Mouse (Mus musculus) midbrain, embryonic 16.5 days (tissue): Measurements from ENCODE around the gene Gm49383. TPM values are rescaled to one million over a fixed set of nuclear protein-coding genes. Genes with fewer than 3 reads are reported as not detected.

Source experiments
- ATAC-seq: fragments of 200-750 bp; cut with Nextera tagmentation; 2 replicates; pipeline ENCODE4 v1.8.0; 2017; ENCODE audit warnings: moderate TSS enrichment
- H3K27ac ChIP-seq: fragments of 300-500 bp; sonication (generic); 2 replicates; pipeline ENCODE4 v1.5.1; 2014; ENCODE audit warnings: mild to moderate bottlenecking, low read length, mixed read lengths
- H3K27me3 ChIP-seq: fragments of 300-500 bp; sonication (generic); 2 replicates; pipeline ENCODE4 v1.6.1; 2014; ENCODE audit warnings: low read depth, low read length, mixed read lengths; ENCODE audit not compliant: control insufficient read depth, insufficient read depth
- H3K36me3 ChIP-seq: fragments of 300-500 bp; sonication (generic); 2 replicates; pipeline ENCODE4 v1.6.1; 2014; ENCODE audit warnings: mild to moderate bottlenecking, low read length, moderate library complexity, mixed read lengths; ENCODE audit not compliant: control insufficient read depth, insufficient read depth
- H3K4me1 ChIP-seq: fragments of 300-500 bp; sonication (generic); 2 replicates; pipeline ENCODE4 v1.6.1; 2014; ENCODE audit warnings: mild to moderate bottlenecking, low read length, mixed read lengths; ENCODE audit not compliant: control insufficient read depth, insufficient read depth
- H3K4me2 ChIP-seq: fragments of 300-500 bp; sonication (generic); 2 replicates; pipeline ENCODE4 v1.6.1; 2014; ENCODE audit warnings: mild to moderate bottlenecking, low read length, mixed read lengths
- H3K4me3 ChIP-seq: fragments of 300-500 bp; sonication (generic); 2 replicates; pipeline ENCODE4 v1.5.1; 2014; ENCODE audit warnings: low read depth, mild to moderate bottlenecking, low read length, moderate library complexity, mixed read lengths
- H3K9ac ChIP-seq: fragments of 300-500 bp; sonication (generic); 2 replicates; pipeline ENCODE4 v1.6.1; 2014; ENCODE audit warnings: low read depth, low read length, mixed read lengths
- H3K9me3 ChIP-seq: fragments of 300-500 bp; sonication (generic); replicated peaks from 2 replicates; pipeline ENCODE4 v1.6.1; 2014; ENCODE audit warnings: mild to moderate bottlenecking, low read length, mixed read lengths; ENCODE audit not compliant: control insufficient read depth, poor library complexity, severe bottlenecking
- WGBS: fragments of 180-500 bp; shearing (Covaris S2); extraction: QIAGEN DNeasy Blood & Tissue Kit; methylation state at CpG from one replicate; pipeline ENCODE4 v1.1.7; 2014; 5-methylcytosine and 5-hydroxymethylcytosine counted together
- polyA plus RNA-seq: library from polyadenylated mRNA; unstranded; fragments of >200 nt; fragmentation: Nextera tagmentation; extraction: Ambion mirVana; gene quantifications from 2 replicates; pipeline ENCODE4 v1.2.1, GENCODE M21; 2015

The Gm49383 gene
- polyA plus RNA-seq, 1 experiment from 2014 or later: 14.7 TPM

- Histone ChIP-seq H3K27me3 (no peaks in the 10 kb centered on the region), H3K9ac (no peak overlapping the region), H3K4me2 (no peak overlapping the region), H3K36me3 (no peaks in the 10 kb centered on the region), H3K4me3 (no peak overlapping the region), H3K4me1 (no peaks in the 10 kb centered on the region), H3K27ac (no peak overlapping the region), H3K9me3 (no peaks in the 10 kb centered on the region)
- 85% methylated on average over 19 of the region's 19 CpGs for WGBS
- ATAC-seq: no peak
Observed at GRCm38 (mm10) chr12:69220613-69221277, 23.8 kb upstream of the Gm49383 start.

DNA sequence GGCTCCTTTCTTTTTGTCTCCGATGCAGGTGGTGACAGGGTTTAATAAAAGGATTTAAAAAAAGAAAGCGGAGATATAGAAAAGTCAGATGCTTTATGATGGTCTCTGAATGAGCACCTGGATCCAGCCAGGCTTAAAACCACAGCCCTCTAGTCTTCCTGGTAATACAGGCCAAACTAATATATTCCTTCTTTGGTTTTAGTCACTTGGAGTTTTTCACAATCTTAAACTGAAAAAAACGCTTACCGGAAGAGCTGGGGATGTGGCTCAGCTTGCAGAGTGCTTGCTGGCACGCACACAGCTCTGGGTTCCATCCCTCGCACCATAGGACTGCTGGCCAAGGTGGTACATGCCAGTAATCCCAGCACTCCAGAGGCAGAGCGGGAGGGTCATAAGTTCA is 19.7 kb upstream of the Gm49383 start:
- WGBS: 93% methylated on average over 7 of the region's 7 CpGs
- H3K36me3 ChIP-seq: no peaks in the 10 kb centered on the region

DNA sequence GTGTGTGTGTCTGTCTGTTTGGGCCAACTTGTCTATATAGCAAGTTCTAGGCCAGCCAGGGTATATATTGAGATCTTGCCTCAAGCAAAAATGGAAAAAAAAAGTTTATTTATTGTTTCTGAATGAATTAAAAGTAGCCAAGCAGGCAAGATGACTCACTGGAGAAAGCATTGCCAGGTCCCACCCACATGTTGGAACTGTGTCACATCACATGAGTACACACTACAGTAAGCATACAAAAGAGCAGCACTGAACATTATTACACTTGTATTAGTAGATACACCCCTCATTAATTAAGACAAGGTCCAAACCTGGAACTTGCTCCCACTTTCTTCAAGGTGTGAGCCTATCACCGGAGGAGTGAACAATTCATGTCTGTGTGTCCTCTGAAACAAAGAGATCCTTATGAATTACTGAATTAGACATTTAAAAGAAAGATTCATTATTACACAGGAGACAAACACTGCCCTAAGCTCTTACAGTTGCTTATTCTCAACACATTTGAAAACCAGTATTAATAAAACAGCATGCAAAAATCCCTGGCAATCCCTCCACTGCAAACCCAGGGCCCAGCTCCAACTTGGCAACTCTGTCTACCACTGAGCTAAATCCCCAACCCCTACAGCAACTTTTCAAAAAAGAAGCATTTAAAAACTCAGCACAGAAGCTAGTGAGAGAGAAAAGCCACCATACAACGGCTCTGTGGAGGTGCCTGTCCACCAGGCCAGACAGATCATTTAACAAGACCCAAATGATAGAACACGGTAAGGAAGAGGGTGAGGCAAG is 18.3 kb upstream of the Gm49383 start:
- Histone ChIP-seq H3K4me2 (no peak overlapping the region), H3K36me3 (no peaks in the 10 kb centered on the region), H3K9ac (no peak overlapping the region), H3K27me3 (no peaks in the 10 kb centered on the region), H3K4me3 (no peak overlapping the region), H3K9me3 (no peaks in the 10 kb centered on the region), H3K27ac (no peak overlapping the region), H3K4me1 (no peaks in the 10 kb centered on the region)
- 86% methylated on average over 3 of the region's 3 CpGs for WGBS
- no peak for ATAC-seq

More for the DNA sequence above, 19.7 kb upstream of the Gm49383 start:
- Histone ChIP-seq H3K27ac (no peak overlapping the region), H3K9ac (no peak overlapping the region), H3K27me3 (no peaks in the 10 kb centered on the region), H3K9me3 (no peaks in the 10 kb centered on the region), H3K4me3 (no peak overlapping the region), H3K4me1 (no peaks in the 10 kb centered on the region), H3K4me2 (no peak overlapping the region)
- ATAC-seq: no peak

- no peak for ATAC-seq
- no peaks in the 10 kb centered on the region for H3K27me3 ChIP-seq
- 96% methylated on average over 7 of the region's 7 CpGs for WGBS
- no peaks in the 10 kb centered on the region for H3K36me3 ChIP-seq
- no peaks in the 10 kb centered on the region for H3K9me3 ChIP-seq
- H3K27ac ChIP-seq: no peak overlapping the region
- no peak overlapping the region for H3K4me2 ChIP-seq
- no peaks in the 10 kb centered on the region for H3K4me1 ChIP-seq
- H3K4me3 ChIP-seq: no peak overlapping the region
- no peak overlapping the region for H3K9ac ChIP-seq
Observed at GRCm38 (mm10) chr12:69214393-69214792, 17.5 kb upstream of the Gm49383 start.

DNA sequence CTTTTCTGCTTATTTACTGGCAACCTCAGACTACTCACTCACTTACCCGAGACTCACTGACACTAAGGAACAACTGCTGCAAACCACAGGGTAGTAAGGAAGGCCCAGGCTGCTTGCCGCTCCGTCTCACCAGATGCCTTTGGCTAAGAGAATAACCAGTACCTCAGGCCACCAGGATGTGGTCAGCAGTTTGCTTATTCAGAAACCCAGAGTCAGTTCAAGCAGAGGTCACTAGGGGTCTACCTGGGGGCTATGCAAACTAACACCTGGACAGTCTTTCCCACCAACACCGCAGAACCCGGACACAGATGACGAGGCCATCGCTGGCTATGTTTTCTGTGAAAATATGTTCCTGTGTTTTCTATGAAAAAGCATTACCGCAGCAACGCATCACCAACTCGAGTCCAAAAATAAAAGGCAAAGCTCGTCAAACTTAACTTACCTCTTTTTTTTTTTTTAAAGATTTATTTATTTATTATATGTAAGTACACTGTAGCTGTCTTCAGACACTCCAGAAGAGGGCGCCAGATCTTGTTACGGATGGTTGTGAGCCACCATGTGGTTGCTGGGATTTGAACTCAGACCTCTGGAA is 16.4 kb upstream of the Gm49383 start:
- Histone ChIP-seq H3K4me1 (no peaks in the 10 kb centered on the region), H3K36me3 (no peaks in the 10 kb centered on the region), H3K4me3 (no peak overlapping the region), H3K27ac (no peak overlapping the region), H3K9ac (no peak overlapping the region), H3K9me3 (no peaks in the 10 kb centered on the region), H3K4me2 (no peak overlapping the region), H3K27me3 (no peaks in the 10 kb centered on the region)
- ATAC-seq: no peak
- WGBS: 95% methylated on average over 13 of the region's 13 CpGs

DNA sequence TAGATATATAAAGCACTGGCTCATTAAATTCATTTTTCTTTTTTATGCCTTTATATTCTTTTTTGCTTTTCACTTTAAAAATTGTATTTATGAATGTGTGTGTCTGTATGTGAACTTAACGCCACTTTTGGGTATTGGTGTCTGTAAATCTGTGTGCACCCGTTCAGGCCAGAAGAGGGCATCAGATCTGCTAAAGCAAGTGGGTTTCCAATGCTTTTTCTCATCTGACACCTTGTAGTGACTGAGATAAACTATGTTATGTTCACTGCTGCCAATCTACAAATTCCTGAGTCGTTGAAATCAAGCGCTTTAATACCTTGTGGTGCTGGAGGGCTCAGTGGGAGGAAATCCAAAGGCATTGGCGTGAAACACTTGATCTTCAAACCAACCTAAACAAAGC is 14.2 kb upstream of the Gm49383 start:
- no peak overlapping the region for H3K9ac ChIP-seq
- no peaks in the 10 kb centered on the region for H3K4me1 ChIP-seq
- H3K9me3 ChIP-seq: no peaks in the 10 kb centered on the region
- no peak for ATAC-seq
- H3K27ac ChIP-seq: no peak overlapping the region
- no peaks in the 10 kb centered on the region for H3K27me3 ChIP-seq
- 85% methylated on average over 5 of the region's 5 CpGs for WGBS
- no peak overlapping the region for H3K4me3 ChIP-seq
- no peaks in the 10 kb centered on the region for H3K36me3 ChIP-seq
- no peak overlapping the region for H3K4me2 ChIP-seq

- Histone ChIP-seq H3K27me3 (no peaks in the 10 kb centered on the region), H3K4me1 (no peaks in the 10 kb centered on the region), H3K9me3 (no peaks in the 10 kb centered on the region), H3K36me3 (no peaks in the 10 kb centered on the region), H3K4me3 (no peak overlapping the region), H3K27ac (no peak overlapping the region), H3K4me2 (no peak overlapping the region), H3K9ac (no peak overlapping the region)
- ATAC-seq: no peak
- 86% methylated on average over 18 of the region's 18 CpGs for WGBS
Observed at GRCm38 (mm10) chr12:69210056-69210979, 13.4 kb upstream of the Gm49383 start.

DNA sequence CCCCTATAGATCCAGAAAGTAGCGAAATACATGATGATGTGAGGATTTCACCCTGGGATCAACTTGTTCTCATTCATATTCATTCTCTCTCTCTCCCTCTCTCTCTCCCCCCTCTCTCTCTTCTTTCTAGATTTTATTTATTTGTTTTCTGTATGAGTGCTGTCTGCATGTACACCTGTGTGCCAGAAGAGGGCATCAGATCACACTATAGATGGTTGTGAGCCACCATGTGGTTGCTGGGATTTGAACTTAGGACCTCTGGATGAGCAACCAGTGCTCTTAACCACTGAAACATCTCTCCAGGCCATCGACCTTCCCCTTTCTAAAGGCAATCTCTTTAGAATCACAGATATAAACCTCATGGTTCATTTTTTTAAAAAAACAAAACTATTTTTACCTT is 11.6 kb upstream of the Gm49383 start:
- no peak overlapping the region for H3K4me2 ChIP-seq
- H3K4me3 ChIP-seq: no peak overlapping the region
- no peaks in the 10 kb centered on the region for H3K4me1 ChIP-seq
- H3K9me3 ChIP-seq: no peaks in the 10 kb centered on the region
- no peaks in the 10 kb centered on the region for H3K36me3 ChIP-seq
- H3K27me3 ChIP-seq: no peaks in the 10 kb centered on the region
- no peak overlapping the region for H3K27ac ChIP-seq
- ATAC-seq: no peak
- 85% methylated on average over 2 of the region's 2 CpGs for WGBS
- no peak overlapping the region for H3K9ac ChIP-seq
